Mouse (Mus musculus) spleen, adult 2 months (tissue): ENCODE results near the gene Gabbr2. TPM values are rescaled to one million over a fixed set of nuclear protein-coding genes. Genes with fewer than 3 reads are reported as not detected.

Experiments
- DNase-seq, 2 experiments: peaks; one replicate each; pipeline versions ENCODE4 v3.0.0 to v3.0.0-alpha.2; 2012 to 2021; ENCODE audit warnings: low spot score in 2 of 2, low read depth in 1 of 2
- H3K27ac ChIP-seq: fragments of 200-500 bp; 2 replicates; pipeline ENCODE4 v1.5.1; 2012; ENCODE audit warnings: low read length, inconsistent platforms; ENCODE audit not compliant: insufficient read depth
- H3K27me3 ChIP-seq: fragments of 200-500 bp; 2 replicates; pipeline ENCODE4 v1.6.1; 2012; ENCODE audit warnings: mild to moderate bottlenecking, moderate library complexity, low read length, inconsistent platforms; ENCODE audit not compliant: control insufficient read depth, insufficient read depth
- H3K36me3 ChIP-seq: fragments of 200-500 bp; 2 replicates; pipeline ENCODE4 v1.6.1; 2012; ENCODE audit warnings: mild to moderate bottlenecking, low read length, inconsistent platforms; ENCODE audit not compliant: control insufficient read depth, insufficient read depth
- H3K4me1 ChIP-seq: fragments of 200-500 bp; 2 replicates; pipeline ENCODE4 v1.6.1; 2011; ENCODE audit warnings: inconsistent platforms; ENCODE audit not compliant: control insufficient read depth, insufficient read depth, insufficient read length
- H3K4me3 ChIP-seq: fragments of 200-500 bp; 2 replicates; pipeline ENCODE4 v1.5.1; 2011; ENCODE audit warnings: mild to moderate bottlenecking, inconsistent platforms; ENCODE audit not compliant: insufficient read depth, insufficient read length; ENCODE audit errors: extremely low read depth
- CTCF ChIP-seq: fragments of 200-500 bp; IDR thresholded peaks from 2 replicates; pipeline ENCODE4 v1.5.1; 2011; ENCODE audit warnings: mild to moderate bottlenecking, inconsistent platforms; ENCODE audit not compliant: insufficient read depth, insufficient read length, insufficient replicate concordance; ENCODE audit errors: extremely low read depth
- POLR2A ChIP-seq: fragments of 200-500 bp; IDR thresholded peaks from 2 replicates; pipeline ENCODE4 v1.6.1; 2011; ENCODE audit warnings: low read depth, low read length, inconsistent platforms
- WGBS: fragments of 180-500 bp; shearing (Covaris S2); methylation state at CpG from one replicate; pipeline ENCODE4 v1.1.7; 2018; 5-methylcytosine and 5-hydroxymethylcytosine counted together
- polyA plus RNA-seq: library from polyadenylated mRNA; depleted of rRNA; stranded (reverse); fragments of >200 nt; gene quantifications from 2 replicates; pipeline ENCODE4 v1.2.3, GENCODE M21; 2012

Gene Gabbr2
- polyA plus RNA-seq, 1 experiment = not detected

GRCm38 (mm10) chr4:46884132-46884531, 107.5 kb downstream of the Gabbr2 start:
- Histone ChIP-seq H3K4me1 (no peaks in the 10 kb centered on the region), H3K27me3 (no peaks in the 10 kb centered on the region)
- 87% methylated on average over 7 of the region's 7 CpGs for WGBS

GRCm38 (mm10) chr4:46883546-46883945, 108.1 kb downstream of the Gabbr2 start:
- TF ChIP-seq POLR2A (no peak), CTCF (no peak)
- no peaks in the 10 kb centered on the region for H3K4me1 ChIP-seq
- H3K36me3 ChIP-seq = no peaks in the 10 kb centered on the region
- H3K27me3 ChIP-seq = no peaks in the 10 kb centered on the region
- DNase-seq = no peak
- no peak overlapping the region for H3K27ac ChIP-seq
- WGBS = 66% methylated on average over 9 of the region's 9 CpGs
- no peak overlapping the region for H3K4me3 ChIP-seq

More at GRCm38 (mm10) chr4:46884132-46884531, 107.5 kb downstream of the Gabbr2 start:
- Histone ChIP-seq H3K4me3 (no peak overlapping the region), H3K36me3 (no peaks in the 10 kb centered on the region), H3K27ac (no peak overlapping the region)
- TF ChIP-seq CTCF (no peak), POLR2A (no peak)
- DNase-seq = no peak

- no peak overlapping the region for H3K27ac ChIP-seq
- TF ChIP-seq POLR2A (no peak), CTCF (no peak)
- WGBS = 60% methylated on average over 10 of the region's 10 CpGs
- H3K4me3 ChIP-seq = no peak overlapping the region
- no peaks in the 10 kb centered on the region for H3K36me3 ChIP-seq
- no peaks in the 10 kb centered on the region for H3K27me3 ChIP-seq
- H3K4me1 ChIP-seq = no peaks in the 10 kb centered on the region
- DNase-seq = no peak
Measured at GRCm38 (mm10) chr4:46883047-46883446, 108.6 kb downstream of the Gabbr2 start.

- WGBS = 52% methylated on average over 4 of the region's 4 CpGs
- Histone ChIP-seq H3K27me3 (no peaks in the 10 kb centered on the region), H3K27ac (no peak overlapping the region), H3K36me3 (no peaks in the 10 kb centered on the region), H3K4me1 (no peaks in the 10 kb centered on the region), H3K4me3 (no peak overlapping the region)
- TF ChIP-seq POLR2A (no peak), CTCF (no peak)
- DNase-seq = no peak
Measured at GRCm38 (mm10) chr4:46881271-46881670, 110.4 kb downstream of the Gabbr2 start.

- Histone ChIP-seq H3K27ac (no peak overlapping the region), H3K27me3 (no peaks in the 10 kb centered on the region), H3K36me3 (no peaks in the 10 kb centered on the region), H3K4me3 (no peak overlapping the region), H3K4me1 (no peaks in the 10 kb centered on the region)
- TF ChIP-seq CTCF (no peak), POLR2A (no peak)
- no peak for DNase-seq
- 70% methylated on average over 4 of the region's 4 CpGs for WGBS
Measured at GRCm38 (mm10) chr4:46879943-46880342, 111.7 kb downstream of the Gabbr2 start.

- Histone ChIP-seq H3K4me1 (no peaks in the 10 kb centered on the region), H3K27ac (no peak overlapping the region), H3K27me3 (no peaks in the 10 kb centered on the region), H3K4me3 (no peak overlapping the region), H3K36me3 (no peaks in the 10 kb centered on the region)
- 92% methylated on average over 4 of the region's 4 CpGs for WGBS
- DNase-seq = no peak
- no peak for TF ChIP-seq POLR2A
- TF ChIP-seq CTCF = no peak
Measured at GRCm38 (mm10) chr4:46872750-46873149, 118.9 kb downstream of the Gabbr2 start.

GRCm38 (mm10) chr4:46870157-46870556, 121.5 kb downstream of the Gabbr2 start:
- 69% methylated on average over 6 of the region's 6 CpGs for WGBS
- H3K27me3 ChIP-seq = no peaks in the 10 kb centered on the region
- DNase-seq = no peak
- no peaks in the 10 kb centered on the region; the same call in 1 of the 2 replicates for H3K4me1 ChIP-seq
- TF ChIP-seq POLR2A (no peak), CTCF (no peak)
- no peak overlapping the region for H3K4me3 ChIP-seq
- no peaks in the 10 kb centered on the region for H3K36me3 ChIP-seq
- H3K27ac ChIP-seq = no peak overlapping the region

- DNase-seq = no peak
- H3K27ac ChIP-seq = no peak overlapping the region
- WGBS = 71% methylated on average over 2 of the region's 2 CpGs
- no peak overlapping the region for H3K4me3 ChIP-seq
- TF ChIP-seq POLR2A (no peak), CTCF (no peak)
- no peaks in the 10 kb centered on the region for H3K36me3 ChIP-seq
- no peaks in the 10 kb centered on the region; the same call in 1 of the 2 replicates for H3K4me1 ChIP-seq
- H3K27me3 ChIP-seq = no peaks in the 10 kb centered on the region
Measured at GRCm38 (mm10) chr4:46869380-46869779, 122.3 kb downstream of the Gabbr2 start.
